Mouse (Mus musculus) mesoderm, embryonic 11.5 days (tissue): ENCODE measurements at regions not wholly inside any gene's neighbourhood (a gene's known extent, or its start where the extent isn't known, plus 50 kb on each side); places are given as distances from the start of the nearest gene placed in this dataset.

ENCODE experiments used
- DNase-seq: peaks from one replicate; pipeline ENCODE4 v3.0.0-alpha.2; 2012; ENCODE audit warnings: low read depth, low spot score

- peak; percentile 73 for DNase-seq
These were observed 140.9 kb upstream of the Tmem164 start for GRCm38 (mm10) chrX:142540264-142540663.

GRCm38 (mm10) chrX:142552196-142552595 lies 129.0 kb upstream of the Tmem164 start:
- DNase-seq: no peak

GRCm38 (mm10) chrX:142554161-142554560 lies 127.0 kb upstream of the Tmem164 start:
- peak; percentile 14 for DNase-seq

GRCm38 (mm10) chrX:142557496-142557895 lies 123.7 kb upstream of the Tmem164 start:
- DNase-seq: no peak

- no peak for DNase-seq
These were observed 120.8 kb upstream of the Tmem164 start for GRCm38 (mm10) chrX:142560209-142560912.

GRCm38 (mm10) chrX:142561788-142562187 lies 119.4 kb upstream of the Tmem164 start:
- DNase-seq: no peak

GRCm38 (mm10) chrX:142564186-142564585 lies 117.0 kb upstream of the Tmem164 start:
- no peak for DNase-seq

- no peak for DNase-seq
These were observed 109.4 kb upstream of the Tmem164 start for GRCm38 (mm10) chrX:142571772-142572171.

GRCm38 (mm10) chrX:142574022-142574421 lies 107.2 kb upstream of the Tmem164 start:
- no peak for DNase-seq

- no peak for DNase-seq
These were observed 106.1 kb upstream of the Tmem164 start for GRCm38 (mm10) chrX:142574945-142575710.

GRCm38 (mm10) chrX:142576127-142576526 lies 105.1 kb upstream of the Tmem164 start:
- DNase-seq: no peak

GRCm38 (mm10) chrX:142577449-142578081 lies 103.6 kb upstream of the Tmem164 start:
- no peak for DNase-seq

- no peak for DNase-seq
These were observed 95.9 kb upstream of the Tmem164 start for GRCm38 (mm10) chrX:142585281-142585680.

- no peak for DNase-seq
These were observed 81.8 kb upstream of the Tmem164 start for GRCm38 (mm10) chrX:142599377-142599776.

- no peak for DNase-seq
These were observed 80.4 kb upstream of the Tmem164 start for GRCm38 (mm10) chrX:142600782-142601181.

- no peak for DNase-seq
These were observed 76.1 kb upstream of the Tmem164 start for GRCm38 (mm10) chrX:142605088-142605487.

- no peak for DNase-seq
These were observed 74.5 kb upstream of the Tmem164 start for GRCm38 (mm10) chrX:142606595-142607205.

GRCm38 (mm10) chrX:142616189-142616872 lies 64.9 kb upstream of the Tmem164 start:
- no peak for DNase-seq

GRCm38 (mm10) chrX:142618389-142618788 lies 62.8 kb upstream of the Tmem164 start:
- DNase-seq: no peak

- DNase-seq: peak; percentile 64
These were observed 57.8 kb upstream of the Tmem164 start for GRCm38 (mm10) chrX:142623359-142623758.

GRCm38 (mm10) chrX:142623882-142624281 lies 57.3 kb upstream of the Tmem164 start:
- DNase-seq: peak; percentile 6
